Mouse (Mus musculus): ENCODE results near the gene Serf2. TPM values are rescaled to one million over a fixed set of nuclear protein-coding genes. Genes with fewer than 3 reads are reported as not detected.

Gene Serf2
- polyA plus RNA-seq, 1 experiment from 2014 or later: 330 TPM

DNA sequence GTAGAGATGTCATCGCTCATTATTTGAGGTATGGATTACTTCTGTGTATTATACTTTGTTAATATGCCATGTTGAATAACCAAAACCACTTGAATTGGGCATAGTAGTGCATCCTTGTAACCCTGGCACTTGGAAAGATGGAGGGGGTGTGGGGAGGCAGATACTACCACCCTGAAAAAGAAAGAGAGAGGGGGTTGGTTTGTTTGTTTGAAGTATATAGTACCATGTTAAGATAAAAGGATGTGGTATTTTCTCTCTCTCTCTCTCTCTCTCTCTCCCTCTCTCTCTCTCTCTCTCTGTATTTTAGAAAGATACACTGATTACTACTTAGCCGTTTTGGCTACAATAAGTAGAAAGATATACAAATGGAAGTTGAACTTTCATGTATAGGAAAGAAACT lies 23.1 kb upstream of the Serf2 start:
- 93% methylated on average over 2 of the region's 2 CpGs for WGBS
- H3K36me3 ChIP-seq: peaks cover 89% of the 10 kb centered on the region

GRCm38 (mm10) chr2:121434854-121435253 lies 14.1 kb upstream of the Serf2 start:
- no peak overlapping the region for H3K9ac ChIP-seq (replicated peaks)
- peaks cover 95% of the 10 kb centered on the region for H3K36me3 ChIP-seq
- no peaks in the 10 kb centered on the region for H3K9me3 ChIP-seq
- 97% methylated on average over 1 of the region's 1 CpGs for WGBS
- H3K4me2 ChIP-seq (replicated peaks): no peak overlapping the region
- H3K4me1 ChIP-seq: no peaks in the 10 kb centered on the region
- no peaks in the 10 kb centered on the region for H3K27me3 ChIP-seq
- no peak overlapping the region for H3K4me3 ChIP-seq
- no peak for ATAC-seq (replicated peaks)
- no peak overlapping the region for H3K27ac ChIP-seq (replicated peaks)

More for the DNA sequence above, 23.1 kb upstream of the Serf2 start:
- H3K9me3 ChIP-seq: no peaks in the 10 kb centered on the region
- no peak for ATAC-seq (replicated peaks)
- no peaks in the 10 kb centered on the region for H3K27me3 ChIP-seq
- no peak overlapping the region for H3K4me3 ChIP-seq
- H3K4me2 ChIP-seq (replicated peaks): no peak overlapping the region
- no peak overlapping the region for H3K9ac ChIP-seq (replicated peaks)
- H3K4me1 ChIP-seq: no peaks in the 10 kb centered on the region
- no peak overlapping the region for H3K27ac ChIP-seq (replicated peaks)

DNA sequence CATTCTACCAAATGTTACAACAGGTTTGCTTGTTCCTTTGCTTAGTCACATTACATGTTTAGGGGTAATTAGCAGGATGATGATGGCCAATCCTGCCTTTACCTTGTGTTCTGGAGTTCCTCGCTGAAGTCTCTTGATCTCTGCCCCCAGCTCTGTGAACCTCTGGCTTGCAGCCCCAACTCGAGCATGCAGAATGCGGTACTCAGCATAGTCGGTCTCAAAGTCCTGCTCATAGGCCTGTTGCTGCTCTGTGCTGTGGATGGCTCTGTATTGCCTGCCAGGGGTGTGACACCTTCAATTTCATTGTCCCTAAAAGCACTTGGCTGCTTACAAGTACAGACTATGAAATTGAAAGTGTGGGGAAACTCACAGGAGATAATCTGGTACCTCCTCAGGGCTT lies 9.2 kb upstream of the Serf2 start:
- WGBS: 76% methylated on average over 4 of the region's 4 CpGs
- no peak overlapping the region for H3K4me3 ChIP-seq
- no peaks in the 10 kb centered on the region for H3K9me3 ChIP-seq
- H3K36me3 ChIP-seq: peaks cover 51% of the 10 kb centered on the region
- H3K4me1 ChIP-seq: peaks cover 15% of the 10 kb centered on the region
- H3K27me3 ChIP-seq: peaks cover 11% of the 10 kb centered on the region; the same call in 1 of the 2 replicates
- H3K9ac ChIP-seq (replicated peaks): no peak overlapping the region
- no peak overlapping the region for H3K4me2 ChIP-seq (replicated peaks)
- H3K27ac ChIP-seq (replicated peaks): no peak overlapping the region
- no peak for ATAC-seq (replicated peaks)

GRCm38 (mm10) chr2:121440834-121441605 lies 8.0 kb upstream of the Serf2 start:
- ATAC-seq (replicated peaks): no peak
- Histone ChIP-seq H3K4me1 (peaks cover 15% of the 10 kb centered on the region), H3K9ac (replicated peaks) (no peak overlapping the region), H3K27me3 (peaks cover 11% of the 10 kb centered on the region; the same call in 1 of the 2 replicates), H3K4me3 (no peak overlapping the region), H3K9me3 (no peaks in the 10 kb centered on the region), H3K4me2 (replicated peaks) (no peak overlapping the region), H3K27ac (replicated peaks) (no peak overlapping the region), H3K36me3 (peaks cover 39% of the 10 kb centered on the region)
- 60% methylated on average over 5 of the region's 5 CpGs for WGBS

DNA sequence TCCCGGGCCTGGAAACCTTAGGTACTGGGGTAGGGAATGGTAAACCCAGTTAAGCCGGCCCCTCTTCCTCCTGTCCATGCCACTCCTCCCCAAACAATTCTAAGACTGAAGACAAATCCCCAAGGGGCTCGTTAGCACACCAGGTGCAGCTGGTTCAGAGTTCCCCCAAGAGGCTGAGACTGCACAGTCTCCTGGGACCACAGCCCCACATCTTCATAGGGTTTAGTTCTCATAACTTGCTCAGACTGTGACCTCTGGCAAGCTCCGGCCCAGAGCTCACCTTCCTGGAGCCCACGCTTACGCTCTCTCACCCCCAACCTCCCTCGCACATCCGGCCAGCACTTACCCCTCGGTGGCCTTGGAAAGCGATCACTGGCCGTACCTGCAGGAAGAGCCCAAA lies 7.2 kb upstream of the Serf2 start:
- H3K27me3 ChIP-seq: peaks cover 11% of the 10 kb centered on the region; the same call in 1 of the 2 replicates
- ATAC-seq (replicated peaks): no peak
- peak overlapping the region; percentile 30; the same call in 1 of the 2 replicates for H3K4me3 ChIP-seq
- no peaks in the 10 kb centered on the region for H3K9me3 ChIP-seq
- peak overlapping the region; percentile 50 for H3K4me2 ChIP-seq (replicated peaks)
- peaks cover 34% of the 10 kb centered on the region for H3K36me3 ChIP-seq
- WGBS: 6% methylated on average over 11 of the region's 11 CpGs
- peaks cover 15% of the 10 kb centered on the region for H3K4me1 ChIP-seq
- H3K27ac ChIP-seq (replicated peaks): no peak overlapping the region
- H3K9ac ChIP-seq (replicated peaks): no peak overlapping the region

GRCm38 (mm10) chr2:121442259-121443067 lies 6.5 kb upstream of the Serf2 start:
- Histone ChIP-seq H3K9me3 (no peaks in the 10 kb centered on the region), H3K4me2 (replicated peaks) (peak overlapping the region; percentile 50), H3K27ac (replicated peaks) (no peak overlapping the region), H3K27me3 (peaks cover 11% of the 10 kb centered on the region; the same call in 1 of the 2 replicates), H3K4me1 (peaks cover 15% of the 10 kb centered on the region), H3K4me3 (peak overlapping the region; percentile 30), H3K9ac (replicated peaks) (peak overlapping the region; percentile 28; the same call in 1 of the 2 replicates), H3K36me3 (peaks cover 27% of the 10 kb centered on the region)
- ATAC-seq (replicated peaks): peak; percentile 53; the same call in 1 of the 2 replicates
- WGBS: 3% methylated on average over 30 of the region's 30 CpGs

- peak overlapping the region; percentile 30 for H3K4me3 ChIP-seq
These were observed 6.0 kb upstream of the Serf2 start for GRCm38 (mm10) chr2:121443068-121443349.

DNA sequence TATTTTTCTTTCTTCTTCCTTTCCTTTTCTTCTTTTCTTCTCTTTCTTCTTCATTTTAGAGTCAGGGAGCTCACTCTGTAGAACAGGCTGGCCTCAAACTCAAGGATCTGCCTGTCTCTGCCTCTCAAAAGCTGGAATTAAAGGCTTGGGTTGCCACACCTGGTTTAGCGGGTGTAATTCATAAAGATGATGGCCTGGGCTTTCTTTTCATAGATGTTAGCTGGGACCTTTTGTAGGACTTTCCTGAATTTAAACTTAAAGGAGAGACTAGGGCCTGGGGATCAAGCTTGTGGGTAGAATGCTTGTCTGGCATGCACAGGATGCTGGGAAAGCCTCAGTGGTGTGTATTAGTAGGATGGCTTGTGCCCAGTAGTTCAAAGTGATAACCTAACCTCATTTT lies 4.8 kb upstream of the Serf2 start, which contains the start of gene Ell3:
TSS of gene Ell3 (minus strand) at position 101 of the 400 bp plus-strand sequence.
- no peak within 1 kb of the TSS for H3K27ac ChIP-seq (replicated peaks)
- ATAC-seq (replicated peaks): no peak
- no peak within 1 kb of the TSS for H3K9ac ChIP-seq (replicated peaks)
- H3K4me1 ChIP-seq: peaks cover 22% of the 10 kb centered on the region
- peak within 1 kb of the TSS; percentile 50; the same call in 1 of the 2 replicates for H3K4me2 ChIP-seq (replicated peaks)
- WGBS: 86% methylated on average over 1 of the region's 1 CpGs
- H3K9me3 ChIP-seq: no peaks in the 10 kb centered on the region
- peaks cover 11% of the 10 kb centered on the region; the same call in 1 of the 2 replicates for H3K27me3 ChIP-seq
- H3K4me3 ChIP-seq: peak within 1 kb of the TSS; percentile 30
- H3K36me3 ChIP-seq: peaks cover 10% of the 10 kb centered on the region

More at GRCm38 (mm10) chr2:121443068-121443349, 6.0 kb upstream of the Serf2 start:
- H3K9ac ChIP-seq (replicated peaks): peak overlapping the region; percentile 28; the same call in 1 of the 2 replicates
- H3K36me3 ChIP-seq: peaks cover 22% of the 10 kb centered on the region
- H3K9me3 ChIP-seq: no peaks in the 10 kb centered on the region
- peaks cover 15% of the 10 kb centered on the region for H3K4me1 ChIP-seq
- no peak for ATAC-seq (replicated peaks)
- peak overlapping the region; percentile 50 for H3K4me2 ChIP-seq (replicated peaks)
- 11% methylated on average over 8 of the region's 8 CpGs for WGBS
- H3K27ac ChIP-seq (replicated peaks): no peak overlapping the region
- peaks cover 11% of the 10 kb centered on the region; the same call in 1 of the 2 replicates for H3K27me3 ChIP-seq

- 0 out of 2 replicates have a peak, but pooled peaks cover under 1% of the 10 kb centered on the region for H3K36me3 ChIP-seq
- no peak overlapping the region for H3K9ac ChIP-seq (replicated peaks)
- no peaks in the 10 kb centered on the region for H3K9me3 ChIP-seq
- H3K4me2 ChIP-seq (replicated peaks): no peak overlapping the region
- no peak overlapping the region for H3K4me3 ChIP-seq
- no peak overlapping the region for H3K27ac ChIP-seq (replicated peaks)
- H3K27me3 ChIP-seq: peaks cover 11% of the 10 kb centered on the region; the same call in 1 of the 2 replicates
- ATAC-seq (replicated peaks): no peak
- 83% methylated on average over 3 of the region's 3 CpGs for WGBS
- H3K4me1 ChIP-seq: peaks cover 24% of the 10 kb centered on the region
These were observed 3.9 kb upstream of the Serf2 start for GRCm38 (mm10) chr2:121445117-121445516.

DNA sequence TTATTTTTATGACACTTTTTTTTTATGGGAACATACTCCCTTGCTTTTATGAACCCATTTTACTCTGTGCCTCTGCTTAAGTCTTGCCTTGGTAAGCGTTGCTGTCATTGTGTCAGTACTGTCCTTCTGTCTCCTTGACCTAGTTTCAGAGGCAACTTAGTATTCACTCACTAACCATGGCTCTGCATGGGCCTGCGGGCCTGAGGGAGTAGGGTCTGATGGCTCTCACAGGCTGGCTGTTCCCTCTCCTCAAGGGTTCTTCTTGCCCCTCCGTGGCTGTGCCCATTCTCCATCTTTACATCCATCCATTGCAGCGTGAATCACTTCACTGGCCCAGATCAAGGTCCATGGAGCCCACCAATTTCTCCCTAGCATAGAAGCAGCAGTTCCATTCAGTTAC lies 2.5 kb upstream of the Serf2 start:
- H3K4me2 ChIP-seq (replicated peaks): no peak overlapping the region
- H3K9me3 ChIP-seq: no peaks in the 10 kb centered on the region
- H3K27ac ChIP-seq (replicated peaks): no peak overlapping the region
- 83% methylated on average over 4 of the region's 4 CpGs for WGBS
- no peak overlapping the region for H3K9ac ChIP-seq (replicated peaks)
- H3K4me3 ChIP-seq: no peak overlapping the region
- H3K36me3 ChIP-seq: peaks cover 6% of the 10 kb centered on the region
- peaks cover 11% of the 10 kb centered on the region; the same call in 1 of the 2 replicates for H3K27me3 ChIP-seq
- peaks cover 36% of the 10 kb centered on the region for H3K4me1 ChIP-seq
- no peak for ATAC-seq (replicated peaks)

GRCm38 (mm10) chr2:121447006-121447405 lies 2.0 kb upstream of the Serf2 start:
- H3K27ac ChIP-seq (replicated peaks): no peak overlapping the region
- peaks cover 9% of the 10 kb centered on the region; the same call in 1 of the 2 replicates for H3K27me3 ChIP-seq
- H3K4me3 ChIP-seq: no peak overlapping the region
- H3K4me2 ChIP-seq (replicated peaks): no peak overlapping the region
- no peaks in the 10 kb centered on the region for H3K9me3 ChIP-seq
- peaks cover 8% of the 10 kb centered on the region for H3K36me3 ChIP-seq
- H3K9ac ChIP-seq (replicated peaks): no peak overlapping the region
- ATAC-seq (replicated peaks): no peak
- peaks cover 36% of the 10 kb centered on the region for H3K4me1 ChIP-seq
- 92% methylated on average over 3 of the region's 3 CpGs for WGBS

DNA sequence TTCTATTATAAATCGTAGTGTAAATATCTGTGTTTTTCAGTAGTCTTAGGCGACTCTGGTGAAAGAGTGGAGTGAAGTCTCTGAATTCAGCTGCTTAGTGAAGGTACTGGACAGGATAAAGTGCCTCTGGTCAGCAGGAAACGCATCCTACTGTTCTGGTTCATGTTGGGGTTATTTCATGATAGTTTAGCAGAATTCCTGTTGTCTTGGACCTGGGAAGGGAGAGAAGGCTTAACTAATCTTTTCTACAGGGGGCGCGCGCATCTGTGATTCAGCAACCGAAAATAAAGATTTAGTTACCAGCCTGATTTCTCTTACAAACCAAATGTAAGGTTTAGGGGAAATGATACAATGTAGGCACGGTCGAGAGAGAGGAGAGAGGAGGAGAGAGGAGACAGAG lies 859 bp upstream of the Serf2 start:
- 20% methylated on average over 9 of the region's 9 CpGs for WGBS
- H3K4me3 ChIP-seq: peak overlapping the region; percentile 69; the same call in 1 of the 2 replicates
- no peaks in the 10 kb centered on the region for H3K9me3 ChIP-seq
- H3K4me1 ChIP-seq: peaks cover 24% of the 10 kb centered on the region
- H3K36me3 ChIP-seq: peaks cover 13% of the 10 kb centered on the region
- peak overlapping the region; percentile 95 for H3K27ac ChIP-seq (replicated peaks)
- peak overlapping the region; percentile 68 for H3K4me2 ChIP-seq (replicated peaks)
- no peak for ATAC-seq (replicated peaks)
- H3K27me3 ChIP-seq: no peaks in the 10 kb centered on the region
- peak overlapping the region; percentile 17; the same call in 1 of the 2 replicates for H3K9ac ChIP-seq (replicated peaks)

Data from forebrain, embryonic 15.5 days (tissue).